Mouse (Mus musculus) lung, postnatal 0 days (tissue): ENCODE measurements around the gene Farsa. TPM values are rescaled to one million over a fixed set of nuclear protein-coding genes. Genes with fewer than 3 reads are reported as not detected.
A peak's percentile ranks its signal among the peaks of the same experiment; 100 is the strongest.

Source experiments
- ATAC-seq: fragments of 200-750 bp; cut with Nextera tagmentation; 2 replicates; pipeline ENCODE4 v1.8.0; 2017; ENCODE audit warnings: moderate library complexity
- DNase-seq: peaks from one replicate; pipeline ENCODE4 v3.0.0-alpha.2; 2016; ENCODE audit warnings: low spot score
- H3K27ac ChIP-seq: fragments of 300-500 bp; sonication (generic); 2 replicates; pipeline ENCODE4 v1.5.1; 2014; ENCODE audit warnings: antibody characterized with exemption, mild to moderate bottlenecking, low read length, mixed read lengths
- H3K27me3 ChIP-seq: fragments of 300-500 bp; sonication (generic); replicated peaks from 2 replicates; pipeline ENCODE4 v1.6.1; 2014; ENCODE audit warnings: low read length, mixed read lengths; ENCODE audit not compliant: insufficient read depth
- H3K36me3 ChIP-seq: fragments of 300-500 bp; sonication (generic); 2 replicates; pipeline ENCODE4 v1.6.1; 2014; ENCODE audit warnings: low read length, mixed read lengths; ENCODE audit not compliant: insufficient read depth
- H3K4me1 ChIP-seq: fragments of 300-500 bp; sonication (generic); 2 replicates; pipeline ENCODE4 v1.6.1; 2014; ENCODE audit warnings: antibody characterized with exemption, low read depth, low read length, mixed read lengths; ENCODE audit not compliant: insufficient read depth
- H3K4me2 ChIP-seq: fragments of 300-500 bp; sonication (generic); replicated peaks from 2 replicates; pipeline ENCODE4 v1.6.1; 2014; ENCODE audit warnings: low read depth, mild to moderate bottlenecking, low read length, moderate library complexity, mixed read lengths
- H3K4me3 ChIP-seq: fragments of 300-500 bp; sonication (generic); 2 replicates; pipeline ENCODE4 v1.5.1; 2014; ENCODE audit warnings: low read depth, low read length
- H3K9ac ChIP-seq: fragments of 300-500 bp; sonication (generic); replicated peaks from 2 replicates; pipeline ENCODE4 v1.6.1; 2014; ENCODE audit warnings: low read depth, mild to moderate bottlenecking
- H3K9me3 ChIP-seq: fragments of 300-500 bp; sonication (generic); 2 replicates; pipeline ENCODE4 v1.6.1; 2016; ENCODE audit warnings: low read length, mixed read lengths
- CTCF ChIP-seq: IDR thresholded peaks from 2 replicates; pipeline ENCODE4 v1.5.1; 2016; ENCODE audit warnings: antibody characterized with exemption, mild to moderate bottlenecking
- EP300 ChIP-seq: IDR thresholded peaks from 2 replicates; pipeline ENCODE4 v1.6.1; 2016; ENCODE audit warnings: antibody characterized with exemption, mild to moderate bottlenecking, control low read depth
- WGBS: fragments of 180-500 bp; shearing (Covaris S2); extraction: QIAGEN DNeasy Blood & Tissue Kit; methylation state at CpG from one replicate; pipeline ENCODE4 v1.1.7; 2014; 5-methylcytosine and 5-hydroxymethylcytosine counted together
- polyA plus RNA-seq: library from polyadenylated mRNA; unstranded; fragments of >200 nt; fragmentation: Nextera tagmentation; extraction: Ambion mirVana; gene quantifications from 2 replicates; pipeline ENCODE4 v1.2.1, GENCODE M21; 2015

Gene Farsa
- polyA plus RNA-seq, 1 experiment from 2014 or later: 44.0 TPM

DNA sequence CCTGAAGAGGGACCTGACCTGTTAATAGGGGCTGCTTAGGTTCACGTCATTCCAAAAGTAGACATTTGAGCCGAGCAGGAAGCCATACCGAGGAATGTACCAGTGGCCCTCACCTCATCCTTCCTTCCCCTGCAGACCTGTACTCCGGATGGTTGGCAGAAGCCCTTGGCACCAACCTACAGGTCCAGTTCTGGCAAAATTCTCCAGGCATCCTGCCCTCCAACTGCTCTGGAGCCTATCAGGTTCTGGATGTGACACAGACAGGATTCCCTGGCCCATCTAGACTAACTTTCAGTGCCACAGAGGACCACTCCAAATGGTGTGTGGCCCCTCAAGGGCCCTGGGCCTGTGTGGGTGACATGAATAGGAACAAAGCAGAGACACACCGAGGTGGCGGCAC lies 53.8 kb downstream of the Farsa start:
- H3K4me3 ChIP-seq: no peak overlapping the region
- ATAC-seq (no peak), DNase-seq (no peak)
- H3K36me3 ChIP-seq: no peaks in the 10 kb centered on the region
- no peak overlapping the region for H3K9ac ChIP-seq
- H3K4me2 ChIP-seq: no peak overlapping the region
- H3K27ac ChIP-seq: no peak overlapping the region
- H3K9me3 ChIP-seq: no peaks in the 10 kb centered on the region
- H3K27me3 ChIP-seq: peaks cover 10% of the 10 kb centered on the region
- TF ChIP-seq EP300 (no peak), CTCF (no peak)
- 75% methylated on average over 6 of the region's 6 CpGs for WGBS
- no peaks in the 10 kb centered on the region; the same call in 1 of the 2 replicates for H3K4me1 ChIP-seq

DNA sequence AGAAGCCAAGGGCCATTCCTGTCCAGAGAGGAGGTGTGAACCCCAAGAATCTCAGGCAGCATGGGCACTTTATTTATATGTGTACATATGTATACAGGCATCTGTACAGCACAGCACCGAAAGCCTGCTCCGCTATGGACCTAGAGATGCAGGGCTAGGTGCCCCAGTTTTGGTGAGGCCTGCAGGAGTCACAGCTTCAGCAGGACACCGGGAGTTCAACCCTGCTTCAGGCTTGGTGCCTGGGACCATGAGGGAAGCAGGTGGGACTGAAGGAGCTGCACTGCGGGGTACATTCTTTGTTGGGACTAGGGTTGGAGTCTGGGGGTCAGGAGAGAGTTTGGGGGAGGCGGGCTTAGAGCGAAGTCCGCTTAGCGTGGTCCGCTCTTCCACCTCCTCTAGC lies 55.1 kb downstream of the Farsa start:
- H3K9me3 ChIP-seq: no peaks in the 10 kb centered on the region
- WGBS: 85% methylated on average over 9 of the region's 9 CpGs
- ATAC-seq: no peak

DNA sequence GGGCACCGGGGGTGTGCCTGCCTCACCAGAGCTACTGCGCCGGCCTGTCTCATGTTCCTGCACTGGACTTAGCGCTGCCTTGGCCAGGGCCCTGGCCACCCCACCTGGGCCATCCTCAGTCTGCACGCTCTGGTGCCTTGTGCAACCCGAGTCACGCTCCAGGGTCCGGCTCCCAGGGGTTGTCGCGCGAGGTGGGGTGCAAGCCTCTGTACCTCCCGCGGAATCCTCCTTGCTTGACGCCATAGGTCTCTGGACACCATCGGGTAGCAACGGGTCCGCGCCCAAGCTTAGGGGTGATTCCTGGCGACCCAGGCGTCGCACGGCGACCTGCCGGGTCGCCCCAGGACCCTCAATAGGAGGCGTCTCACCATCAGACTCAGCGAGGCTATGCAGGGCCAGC lies 55.6 kb downstream of the Farsa start:
- no peaks in the 10 kb centered on the region for H3K9me3 ChIP-seq
- ATAC-seq (no peak), DNase-seq (no peak)
- 0 out of 2 replicates have a peak overlapping the region, but pooled peaks have one; percentile 40 for H3K4me3 ChIP-seq
- H3K27ac ChIP-seq: no peak overlapping the region
- peak overlapping the region; percentile 53; the same call in 1 of the 2 replicates for H3K4me2 ChIP-seq
- H3K4me1 ChIP-seq: no peaks in the 10 kb centered on the region; the same call in 1 of the 2 replicates
- no peaks in the 10 kb centered on the region for H3K36me3 ChIP-seq
- no peak for TF ChIP-seq EP300
- no peak for TF ChIP-seq CTCF
- 25% methylated on average over 27 of the region's 27 CpGs for WGBS
- H3K9ac ChIP-seq: no peak overlapping the region
- peaks cover 10% of the 10 kb centered on the region for H3K27me3 ChIP-seq

More for the DNA sequence above, 55.1 kb downstream of the Farsa start:
- no peak overlapping the region for H3K4me2 ChIP-seq
- peaks cover 10% of the 10 kb centered on the region for H3K27me3 ChIP-seq
- H3K27ac ChIP-seq: no peak overlapping the region
- TF ChIP-seq CTCF (no peak), EP300 (no peak)
- H3K36me3 ChIP-seq: no peaks in the 10 kb centered on the region
- H3K4me3 ChIP-seq: no peak overlapping the region
- no peaks in the 10 kb centered on the region; the same call in 1 of the 2 replicates for H3K4me1 ChIP-seq
- no peak overlapping the region for H3K9ac ChIP-seq
- DNase-seq: no peak

DNA sequence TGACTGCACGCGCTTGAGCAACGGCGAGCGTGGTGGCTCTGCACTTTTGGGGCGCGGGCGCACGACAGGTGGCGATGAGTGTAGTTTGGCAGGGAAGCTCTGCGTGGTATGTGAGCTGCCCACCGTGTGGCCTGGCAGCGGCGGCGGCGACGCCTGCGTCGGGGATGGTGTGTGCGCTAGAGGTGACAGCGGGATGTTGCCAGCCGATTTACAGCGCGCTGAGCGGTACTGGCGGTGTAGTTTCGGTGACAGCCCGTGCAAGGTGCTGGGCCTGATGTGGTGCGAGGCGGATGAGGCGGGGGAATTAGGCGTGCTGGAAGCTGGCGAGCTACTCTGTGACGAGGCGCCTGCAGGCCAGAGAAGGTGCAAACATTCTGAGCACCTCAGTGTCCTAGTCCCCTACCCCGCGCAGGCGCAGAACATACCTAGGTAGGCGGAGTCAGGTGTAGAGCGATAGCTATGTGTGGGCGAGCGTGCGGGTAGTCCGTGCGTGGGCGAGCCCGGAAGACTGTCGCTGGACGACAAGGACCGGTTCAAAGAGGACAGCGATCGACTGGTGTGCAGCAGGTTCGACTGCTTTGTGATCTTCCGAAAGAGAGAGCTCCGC lies 56.2 kb downstream of the Farsa start:
- TF ChIP-seq CTCF: 0 out of 2 replicates have a peak, but pooled peaks have one; percentile 2
- TF ChIP-seq EP300: no peak
- Histone ChIP-seq H3K27me3 (peaks cover 14% of the 10 kb centered on the region), H3K4me1 (no peaks in the 10 kb centered on the region; the same call in 1 of the 2 replicates), H3K4me3 (peak overlapping the region; percentile 40), H3K4me2 (peak overlapping the region; percentile 53), H3K9me3 (no peaks in the 10 kb centered on the region), H3K27ac (0 out of 2 replicates have a peak overlapping the region, but pooled peaks have one; percentile 32), H3K36me3 (no peaks in the 10 kb centered on the region), H3K9ac (no peak overlapping the region)
- ATAC-seq (peak; percentile 59), DNase-seq (peak; percentile 91)
- WGBS: under 1% methylated on average over 55 of the region's 55 CpGs

DNA sequence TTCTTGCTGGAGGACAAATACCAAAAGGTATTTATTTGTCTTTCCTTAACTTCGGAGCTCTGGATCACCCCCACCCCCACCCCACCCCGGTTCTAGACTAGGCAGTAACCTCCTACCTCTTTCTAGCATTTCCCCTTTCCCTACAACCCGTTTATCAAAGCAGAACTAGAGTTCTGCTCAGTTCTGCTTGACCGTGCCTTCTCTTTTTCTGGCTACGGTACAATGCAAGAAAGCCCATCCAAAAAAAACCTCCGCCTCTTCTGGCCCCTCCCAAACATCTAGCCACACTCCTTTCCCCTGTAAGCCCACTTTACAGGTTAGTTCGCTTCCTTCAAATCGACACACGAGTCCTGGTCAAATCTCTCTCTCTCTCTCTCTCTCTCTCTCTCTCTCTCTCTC lies 56.7 kb downstream of the Farsa start:
- Histone ChIP-seq H3K4me3 (peak overlapping the region; percentile 40), H3K36me3 (no peaks in the 10 kb centered on the region), H3K27ac (0 out of 2 replicates have a peak overlapping the region, but pooled peaks have one; percentile 32), H3K4me1 (no peaks in the 10 kb centered on the region; the same call in 1 of the 2 replicates), H3K27me3 (peaks cover 14% of the 10 kb centered on the region), H3K4me2 (peak overlapping the region; percentile 53), H3K9me3 (no peaks in the 10 kb centered on the region), H3K9ac (no peak overlapping the region)
- TF ChIP-seq EP300 (no peak), CTCF (no peak)
- no peak for DNase-seq
- ATAC-seq: no peak
- 10% methylated on average over 9 of the region's 9 CpGs for WGBS

DNA sequence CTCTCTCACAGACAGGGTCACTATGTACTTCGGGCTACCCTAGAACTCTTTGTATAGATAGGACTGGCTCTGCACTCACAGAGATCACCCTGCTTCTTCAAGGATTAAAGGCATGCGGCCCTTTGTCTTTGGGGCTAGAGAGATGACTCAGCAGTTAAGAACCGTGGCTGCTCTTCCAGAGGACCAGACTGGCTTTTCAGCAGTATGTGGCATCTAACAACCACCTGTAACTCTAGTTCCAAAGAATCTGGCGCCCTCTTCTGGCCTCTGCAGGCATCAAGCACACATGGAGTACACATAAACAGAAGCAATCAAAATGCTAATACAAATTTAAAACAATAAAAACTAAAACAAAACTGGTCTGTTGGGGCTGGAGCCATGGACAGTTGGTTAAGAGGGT lies 57.2 kb downstream of the Farsa start:
- Histone ChIP-seq H3K27me3 (peaks cover 14% of the 10 kb centered on the region), H3K36me3 (no peaks in the 10 kb centered on the region), H3K4me3 (no peak overlapping the region), H3K4me2 (peak overlapping the region; percentile 53; the same call in 1 of the 2 replicates), H3K4me1 (no peaks in the 10 kb centered on the region; the same call in 1 of the 2 replicates), H3K9ac (no peak overlapping the region), H3K27ac (no peak overlapping the region), H3K9me3 (no peaks in the 10 kb centered on the region)
- TF ChIP-seq EP300 (no peak), CTCF (peak; percentile 57)
- ATAC-seq (no peak), DNase-seq (peak; percentile 54)
- 29% methylated on average over 4 of the region's 4 CpGs for WGBS
